Mouse (Mus musculus) limb, embryonic 14.5 days (tissue): ENCODE measurements at regions not wholly inside any gene's neighbourhood (a gene's known extent, or its start where the extent isn't known, plus 50 kb on each side); places are given as distances from the start of the nearest gene placed in this dataset.

Experiments
- ATAC-seq: fragments of 200-750 bp; cut with Nextera tagmentation; 2 replicates; pipeline ENCODE4 v1.8.0; 2017; ENCODE audit warnings: low read depth, moderate number of reproducible peaks, moderate TSS enrichment; ENCODE audit not compliant: low FRiP score
- DNase-seq: peaks from one replicate; pipeline ENCODE4 v3.0.0-alpha.2; 2015; ENCODE audit warnings: low spot score
- H3K27ac ChIP-seq: fragments of 300-500 bp; sonication (generic); replicated peaks from 2 replicates; pipeline ENCODE4 v1.5.1; 2014; ENCODE audit warnings: low read depth, mild to moderate bottlenecking, low read length, moderate library complexity, mixed read lengths
- H3K27me3 ChIP-seq: fragments of 300-500 bp; sonication (generic); 2 replicates; pipeline ENCODE4 v1.6.1; 2014; ENCODE audit warnings: low read length, mixed read lengths; ENCODE audit not compliant: control insufficient read depth, insufficient read depth
- H3K36me3 ChIP-seq: fragments of 300-500 bp; sonication (generic); 2 replicates; pipeline ENCODE4 v1.6.1; 2014; ENCODE audit warnings: mild to moderate bottlenecking, low read length, moderate library complexity, mixed read lengths; ENCODE audit not compliant: control insufficient read depth, insufficient read depth
- H3K4me1 ChIP-seq: fragments of 300-500 bp; sonication (generic); 2 replicates; pipeline ENCODE4 v1.6.1; 2014; ENCODE audit warnings: antibody characterized with exemption, low read length, mixed read lengths; ENCODE audit not compliant: control insufficient read depth, insufficient read depth
- H3K4me2 ChIP-seq: fragments of 300-500 bp; sonication (generic); replicated peaks from 2 replicates; pipeline ENCODE4 v1.6.1; 2014; ENCODE audit warnings: low read depth, mild to moderate bottlenecking, low read length, moderate library complexity; ENCODE audit not compliant: severe bottlenecking
- H3K4me3 ChIP-seq: fragments of 300-500 bp; sonication (generic); replicated peaks from 2 replicates; pipeline ENCODE4 v1.5.1; 2014; ENCODE audit warnings: low read length
- H3K9ac ChIP-seq: fragments of 300-500 bp; sonication (generic); 2 replicates; pipeline ENCODE4 v1.6.1; 2014; ENCODE audit warnings: mild to moderate bottlenecking, low read depth, low read length, moderate library complexity; ENCODE audit not compliant: severe bottlenecking
- H3K9me3 ChIP-seq: fragments of 300-500 bp; sonication (generic); 2 replicates; pipeline ENCODE4 v1.6.1; 2016; ENCODE audit warnings: low read length; ENCODE audit not compliant: control insufficient read depth
- POLR2A ChIP-seq: fragments of 200-500 bp; IDR thresholded peaks from 2 replicates; pipeline ENCODE4 v1.8.0; 2012; ENCODE audit warnings: inconsistent platforms, mild to moderate bottlenecking, moderate library complexity, borderline replicate concordance; ENCODE audit not compliant: insufficient read depth, insufficient read length; ENCODE audit errors: extremely low read depth
- WGBS: fragments of 180-500 bp; shearing (Covaris S2); extraction: QIAGEN DNeasy Blood & Tissue Kit; methylation state at CpG from one replicate; pipeline ENCODE4 v1.1.7; 2014; 5-methylcytosine and 5-hydroxymethylcytosine counted together

DNA sequence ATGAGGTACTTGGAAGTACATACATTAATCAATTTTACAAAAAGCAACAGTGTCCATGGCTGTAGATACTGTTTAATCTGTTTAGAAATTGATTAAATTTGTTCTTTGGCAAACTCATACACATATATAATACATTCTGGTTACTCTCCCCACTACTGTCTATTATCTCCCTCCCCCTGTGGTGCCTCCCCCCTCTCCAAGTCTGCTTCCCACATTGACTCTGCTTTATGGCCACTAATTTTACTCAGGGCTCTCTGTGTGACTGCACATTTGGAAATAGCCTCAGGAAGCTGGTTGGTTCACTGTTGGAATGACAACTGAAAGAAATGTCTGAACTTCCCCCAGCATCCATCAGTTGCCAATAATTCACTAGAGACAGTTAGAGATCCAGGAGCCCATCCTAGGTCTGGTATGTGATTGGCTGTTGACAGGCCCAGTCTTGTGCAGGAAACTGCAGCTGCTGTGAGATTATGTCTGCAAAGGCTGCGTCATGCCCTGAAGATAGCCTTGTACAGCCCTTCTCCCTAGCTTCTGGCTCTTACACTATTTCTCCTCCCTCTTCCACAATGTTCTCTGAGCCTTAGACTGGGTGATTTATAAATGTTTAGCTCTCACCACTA, 204.6 kb upstream of the Trib2 start:
- no peak for ATAC-seq
- no peak overlapping the region for H3K4me2 ChIP-seq
- H3K36me3 ChIP-seq, result no peaks in the 10 kb centered on the region
- H3K27me3 ChIP-seq, result no peaks in the 10 kb centered on the region
- no peaks in the 10 kb centered on the region for H3K4me1 ChIP-seq
- H3K9me3 ChIP-seq, result no peaks in the 10 kb centered on the region
- 65% methylated on average over 1 of the region's 1 CpGs for WGBS
- DNase-seq, result peak; percentile 40
- no peak overlapping the region for H3K9ac ChIP-seq
- no peak overlapping the region for H3K4me3 ChIP-seq
- no peak for TF ChIP-seq POLR2A
- no peak overlapping the region for H3K27ac ChIP-seq

- H3K4me1 ChIP-seq, result peaks cover 7% of the 10 kb centered on the region; the same call in 1 of the 2 replicates
- no peak overlapping the region for H3K9ac ChIP-seq
- H3K9me3 ChIP-seq, result no peaks in the 10 kb centered on the region
- H3K4me3 ChIP-seq, result no peak overlapping the region
- DNase-seq, result no peak
- 88% methylated on average over 4 of the region's 4 CpGs for WGBS
- no peaks in the 10 kb centered on the region for H3K27me3 ChIP-seq
- TF ChIP-seq POLR2A, result no peak
- H3K36me3 ChIP-seq, result no peaks in the 10 kb centered on the region
- no peak for ATAC-seq
- no peak overlapping the region for H3K4me2 ChIP-seq
- H3K27ac ChIP-seq, result no peak overlapping the region
Measured at GRCm38 (mm10) chr12:16018237-16018636, 201.5 kb upstream of the Trib2 start.

GRCm38 (mm10) chr12:16016621-16017020, 199.9 kb upstream of the Trib2 start:
- TF ChIP-seq POLR2A, result no peak
- Histone ChIP-seq H3K4me2 (no peak overlapping the region), H3K4me3 (no peak overlapping the region), H3K4me1 (peaks cover 10% of the 10 kb centered on the region; the same call in 1 of the 2 replicates), H3K9me3 (no peaks in the 10 kb centered on the region), H3K27ac (no peak overlapping the region), H3K27me3 (no peaks in the 10 kb centered on the region), H3K36me3 (no peaks in the 10 kb centered on the region), H3K9ac (no peak overlapping the region)
- DNase-seq, result no peak
- WGBS, result 97% methylated on average over 1 of the region's 1 CpGs
- ATAC-seq, result no peak

- no peak for ATAC-seq
- H3K9ac ChIP-seq, result no peak overlapping the region
- peaks cover 10% of the 10 kb centered on the region; the same call in 1 of the 2 replicates for H3K4me1 ChIP-seq
- H3K36me3 ChIP-seq, result no peaks in the 10 kb centered on the region
- WGBS, result 85% methylated on average over 8 of the region's 8 CpGs
- H3K27me3 ChIP-seq, result no peaks in the 10 kb centered on the region
- H3K27ac ChIP-seq, result no peak overlapping the region
- DNase-seq, result no peak
- no peaks in the 10 kb centered on the region for H3K9me3 ChIP-seq
- H3K4me3 ChIP-seq, result no peak overlapping the region
- TF ChIP-seq POLR2A, result no peak
- no peak overlapping the region for H3K4me2 ChIP-seq
Measured at GRCm38 (mm10) chr12:16015596-16015995, 198.9 kb upstream of the Trib2 start.

DNA sequence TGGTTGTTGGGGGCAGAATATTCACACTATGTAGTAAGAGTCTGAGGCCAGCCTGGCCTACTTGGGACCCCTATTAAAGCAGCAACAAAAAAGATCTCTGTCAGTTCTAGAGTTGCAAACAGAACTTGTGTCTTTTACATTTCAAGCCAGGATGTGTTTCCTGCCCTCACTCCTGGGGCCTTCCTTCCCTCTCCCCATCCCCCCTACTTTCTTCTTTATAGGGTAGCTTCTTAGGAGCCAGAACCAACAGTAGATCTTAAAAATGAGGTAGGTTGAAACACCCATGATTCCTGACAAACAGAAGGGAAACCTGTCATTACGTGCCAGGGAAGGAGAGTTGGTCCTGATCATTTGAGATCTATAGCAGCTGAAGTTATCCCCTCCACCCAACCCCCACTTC, 198.0 kb upstream of the Trib2 start:
- peaks cover 13% of the 10 kb centered on the region; the same call in 1 of the 2 replicates for H3K4me1 ChIP-seq
- DNase-seq (no peak), ATAC-seq (no peak)
- no peak overlapping the region for H3K27ac ChIP-seq
- 81% methylated on average over 1 of the region's 1 CpGs for WGBS
- H3K27me3 ChIP-seq, result no peaks in the 10 kb centered on the region
- H3K4me2 ChIP-seq, result no peak overlapping the region
- H3K4me3 ChIP-seq, result no peak overlapping the region
- no peak overlapping the region for H3K9ac ChIP-seq
- H3K9me3 ChIP-seq, result no peaks in the 10 kb centered on the region
- TF ChIP-seq POLR2A, result no peak
- H3K36me3 ChIP-seq, result no peaks in the 10 kb centered on the region
